Mouse (Mus musculus): ENCODE measurements around the gene Exoc3l4.

DNA sequence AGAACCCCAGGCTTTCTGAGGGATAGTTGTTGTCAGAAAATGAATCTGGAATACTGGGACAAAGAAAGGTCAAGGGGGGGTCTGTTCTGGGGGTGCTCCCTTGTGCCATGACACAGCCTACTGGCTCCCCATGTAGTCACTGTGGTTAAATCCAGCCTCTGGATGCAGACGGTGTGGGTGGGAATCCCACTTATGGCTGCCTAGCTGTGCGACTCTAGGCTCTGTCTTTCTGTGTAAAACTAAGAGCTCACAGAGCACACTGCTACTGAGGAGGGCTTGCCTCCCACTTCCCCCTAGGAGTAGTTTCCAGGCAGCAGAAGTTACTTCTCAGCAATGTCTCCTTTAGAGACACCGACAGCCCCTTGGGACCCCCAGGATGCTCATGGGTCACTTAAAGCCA lies 19.4 kb downstream of the Exoc3l4 start:
- TF ChIP-seq CTCF (IDR thresholded peaks at IDR 0.05; ENCODE audit: low read depth, low read length) (no peak), POLR2A (IDR thresholded peaks at IDR 0.05; ENCODE audit: insufficient read depth, low read length) (no peak), EP300 (IDR thresholded peaks at IDR 0.05; ENCODE audit: insufficient read depth, low read depth, low read length) (no peak)
